Mouse (Mus musculus) yolk sac, embryonic 10.5 days (tissue): ENCODE data around the gene Lipa.

Experiments
- DNase-seq: peaks from one replicate; pipeline ENCODE4 v3.0.0-alpha.2; 2017; ENCODE audit warnings: low spot score

The Lipa gene

GRCm38 (mm10) chr19:34468216-34468615 lies 59.1 kb downstream of the Lipa start:
- DNase-seq: peak; percentile 57

GRCm38 (mm10) chr19:34464453-34464852 lies 62.8 kb downstream of the Lipa start:
- DNase-seq: no peak

DNA sequence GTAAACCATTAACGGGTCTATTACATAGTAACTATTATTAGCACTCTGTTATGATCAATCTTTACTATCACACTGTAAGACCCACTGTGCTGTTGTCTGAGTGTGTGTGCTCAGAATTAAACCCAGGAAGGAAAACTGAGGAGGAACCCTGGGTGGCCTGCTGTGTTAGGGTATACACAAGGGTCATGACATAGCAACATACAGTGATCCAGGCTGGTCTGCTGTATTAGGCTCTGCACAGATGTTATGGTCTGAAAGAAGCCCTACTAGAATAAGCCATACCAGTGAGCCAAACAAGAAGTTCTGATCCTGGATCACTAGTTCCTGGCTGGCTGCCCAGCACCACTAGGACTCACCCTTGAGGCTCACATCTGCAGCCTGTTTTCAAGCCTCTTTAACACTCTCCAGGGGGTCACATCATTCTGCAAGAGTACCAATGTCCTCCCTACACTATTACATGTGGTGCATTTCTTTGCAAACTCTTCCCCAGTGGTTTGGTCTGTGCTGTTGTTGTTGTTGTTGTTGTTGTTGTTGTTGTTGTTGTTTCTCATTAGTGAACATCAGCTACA lies 65.7 kb downstream of the Lipa start:
- no peak for DNase-seq

- DNase-seq: no peak
Measured at GRCm38 (mm10) chr19:34450784-34451370, 76.4 kb downstream of the Lipa start.

- DNase-seq: no peak
Measured at GRCm38 (mm10) chr19:34448851-34449250, 78.4 kb downstream of the Lipa start.

GRCm38 (mm10) chr19:34445410-34446012 lies 81.8 kb downstream of the Lipa start:
- DNase-seq: no peak

DNA sequence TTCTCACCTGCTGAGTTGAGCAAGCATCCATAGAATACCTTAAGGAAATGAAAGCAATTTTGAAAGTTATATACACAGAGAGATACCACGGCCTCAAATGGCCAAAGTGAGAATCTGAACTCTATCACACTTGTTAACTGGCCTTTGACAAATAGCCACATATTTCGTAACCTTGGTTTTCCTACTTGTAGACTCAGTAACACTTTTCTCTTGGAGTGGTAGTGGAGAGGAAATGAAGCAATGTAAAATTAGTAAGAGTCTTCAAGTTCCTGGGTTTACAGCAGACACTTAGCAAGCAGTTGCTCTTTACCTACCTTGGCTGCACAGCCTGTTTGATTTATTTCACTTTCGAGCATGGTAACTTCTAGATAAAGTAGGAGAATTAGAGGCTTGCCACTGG lies 82.5 kb downstream of the Lipa start:
- DNase-seq: no peak
